Mouse (Mus musculus): ENCODE measurements around the gene Bri3. TPM values are rescaled to one million over a fixed set of nuclear protein-coding genes. Genes with fewer than 3 reads are reported as not detected.

Bri3 gene
- total and polyA plus RNA-seq, 3 experiments, result 21.6 to 40.5 TPM; not detected in 1

- Histone ChIP-seq H3K36me3 (ENCODE audit: control insufficient read depth in 1 of 2, insufficient read depth in 2 of 2, low read length in 2 of 2) (peaks cover 0 to 2% of the 10 kb centered on the region in 2 experiments; a peak in 2 of 4 replicates), H3K27me3 (ENCODE audit: control insufficient read depth in 1 of 2, insufficient read depth in 2 of 2, low read length in 2 of 2) (no peaks in the 10 kb centered on the region), H3K4me3 (ENCODE audit: control insufficient read depth in 1 of 2, insufficient read depth in 1 of 2, low read depth in 2 of 2, low read length in 2 of 2) (no peak overlapping the region), H3K79me2 (ENCODE audit: control insufficient read depth, insufficient read depth, low read length, poor library complexity) (no peaks in the 10 kb centered on the region), H3K9me3 (replicated peaks; ENCODE audit: insufficient read depth, low read length) (no peaks in the 10 kb centered on the region), H3K4me1 (ENCODE audit: control insufficient read depth in 1 of 2, insufficient read depth in 2 of 2, low read length in 2 of 2) (peaks cover 0 to 7% of the 10 kb centered on the region in 2 experiments; a peak in 2 of 4 replicates), H3K9ac (ENCODE audit: control insufficient read depth, low read depth, low read length, poor library complexity, severe bottlenecking) (no peak overlapping the region), H3K27ac (ENCODE audit: control insufficient read depth, low read depth, low read length) (no peak overlapping the region)
- DNase-seq (ENCODE audit: low read depth, low spot score), result no peak
- no peak for TF ChIP-seq MAZ (IDR thresholded peaks at IDR 0.05; ENCODE audit: low read depth, low read length)
- TF ChIP-seq POLR2AphosphoS2 (IDR thresholded peaks at IDR 0.05; ENCODE audit: low read length), result no peak
- no peak for TF ChIP-seq JUND (IDR thresholded peaks at IDR 0.05; ENCODE audit: low read depth, low read length)
- TF ChIP-seq ZC3H11A (IDR thresholded peaks at IDR 0.05; ENCODE audit: low read depth, low read length), result no peak
- TF ChIP-seq TBP (IDR thresholded peaks at IDR 0.05; ENCODE audit: low read depth, low read length), result no peak
- TF ChIP-seq CHD1 (IDR thresholded peaks at IDR 0.05; ENCODE audit: low read depth, low read length), result no peak
- no peak for TF ChIP-seq GABPA (IDR thresholded peaks at IDR 0.05; ENCODE audit: low read depth, low read length)
Observed at GRCm38 (mm10) chr5:144230216-144230615, 14.0 kb upstream of the Bri3 start.

- H3K4me3 ChIP-seq (ENCODE audit: control insufficient read depth in 1 of 2, insufficient read depth in 1 of 2, low read depth in 2 of 2, low read length in 2 of 2), result no peak overlapping the region
- no peak overlapping the region for H3K27ac ChIP-seq (ENCODE audit: control insufficient read depth, low read depth, low read length)
- peaks cover 0 to 2% of the 10 kb centered on the region in 2 experiments; a peak in 2 of 4 replicates for H3K36me3 ChIP-seq (ENCODE audit: control insufficient read depth in 1 of 2, insufficient read depth in 2 of 2, low read length in 2 of 2)
- H3K9ac ChIP-seq (ENCODE audit: control insufficient read depth, low read depth, low read length, poor library complexity, severe bottlenecking), result no peak overlapping the region
- H3K4me1 ChIP-seq (ENCODE audit: control insufficient read depth in 1 of 2, insufficient read depth in 2 of 2, low read length in 2 of 2), result peaks cover 0 to 7% of the 10 kb centered on the region in 2 experiments; a peak in 2 of 4 replicates
- no peaks in the 10 kb centered on the region for H3K9me3 ChIP-seq (replicated peaks; ENCODE audit: insufficient read depth, low read length)
- TF ChIP-seq MXI1 (IDR thresholded peaks at IDR 0.05; ENCODE audit: low read depth, low read length), result no peak
- TF ChIP-seq MAZ (IDR thresholded peaks at IDR 0.05; ENCODE audit: low read depth, low read length), result no peak
- peak; percentile 50; the same call in 1 of the 2 replicates for TF ChIP-seq ZC3H11A (IDR thresholded peaks at IDR 0.05; ENCODE audit: low read depth, low read length)
- TF ChIP-seq ETS1 (IDR thresholded peaks at IDR 0.05; ENCODE audit: low read depth, low read length), result no peak
- no peak for TF ChIP-seq E2F4 (IDR thresholded peaks at IDR 0.05; ENCODE audit: borderline replicate concordance, low read depth, low read length)
- no peak for TF ChIP-seq TAL1 (IDR thresholded peaks at IDR 0.05; ENCODE audit: low read length)
- no peak for TF ChIP-seq ELF1 (IDR thresholded peaks at IDR 0.05; ENCODE audit: low read depth, low read length)
- no peak for TF ChIP-seq GATA1 (IDR thresholded peaks at IDR 0.05; ENCODE audit: low read depth, low read length)
- no peak for TF ChIP-seq ZKSCAN1 (IDR thresholded peaks at IDR 0.05; ENCODE audit: low read depth, low read length)
- TF ChIP-seq POLR2A (IDR thresholded peaks at IDR 0.05; ENCODE audit: control insufficient read depth in 1 of 2, insufficient read depth in 1 of 2, low read depth in 1 of 2, low read length in 2 of 2, poor library complexity in 1 of 2), result no peak
- TF ChIP-seq MYC (IDR thresholded peaks at IDR 0.05; ENCODE audit: low read depth, low read length), result peak; percentile 57; the same call in 1 of the 2 replicates
- TF ChIP-seq SMC3 (IDR thresholded peaks at IDR 0.05; ENCODE audit: low read depth, low read length), result peak; percentile 74
- peak; percentile 13; the same call in 1 of the 2 replicates for TF ChIP-seq ZNF384 (IDR thresholded peaks at IDR 0.05; ENCODE audit: low read depth, low read length)
- TF ChIP-seq NRF1 (IDR thresholded peaks at IDR 0.05; ENCODE audit: insufficient read depth, low read depth, low read length, poor library complexity, severe bottlenecking), result no peak
- TF ChIP-seq HCFC1 (IDR thresholded peaks at IDR 0.05; ENCODE audit: low read depth, low read length), result no peak
- no peak for TF ChIP-seq POLR2AphosphoS2 (IDR thresholded peaks at IDR 0.05; ENCODE audit: low read length)
- TF ChIP-seq CHD1 (IDR thresholded peaks at IDR 0.05; ENCODE audit: low read depth, low read length), result no peak
- TF ChIP-seq RAD21 (IDR thresholded peaks at IDR 0.05; ENCODE audit: low read depth, low read length), result peak; percentile 43
- TF ChIP-seq BHLHE40 (IDR thresholded peaks at IDR 0.05; ENCODE audit: borderline replicate concordance, low read depth, low read length), result no peak
- TF ChIP-seq CTCF (IDR thresholded peaks at IDR 0.05 in 2 of 3, conservative IDR thresholded peaks at IDR 0.05 in 1 of 3; ENCODE audit: control insufficient read depth in 1 of 3, insufficient read depth in 1 of 3, low read depth in 2 of 3, low read length in 3 of 3, poor library complexity in 1 of 3, severe bottlenecking in 1 of 3), result peak; percentile 18 to 76 (median 63); a peak in 5 of 6 replicates
- no peak for TF ChIP-seq USF1 (IDR thresholded peaks at IDR 0.05; ENCODE audit: low read depth, low read length)
- no peak for TF ChIP-seq GABPA (IDR thresholded peaks at IDR 0.05; ENCODE audit: low read depth, low read length)
- TF ChIP-seq SIN3A (IDR thresholded peaks at IDR 0.05; ENCODE audit: low read length), result peak; percentile 48
- no peak for TF ChIP-seq TBP (IDR thresholded peaks at IDR 0.05; ENCODE audit: low read depth, low read length)
- TF ChIP-seq JUND (IDR thresholded peaks at IDR 0.05; ENCODE audit: low read depth, low read length), result no peak
- TF ChIP-seq KAT2A (conservative IDR thresholded peaks at IDR 0.05; ENCODE audit: low read depth, low read length), result no peak
- TF ChIP-seq MAFK (IDR thresholded peaks at IDR 0.05; ENCODE audit: borderline replicate concordance, low read depth, low read length), result no peak
- no peak for TF ChIP-seq POLR2AphosphoS5 (IDR thresholded peaks at IDR 0.05; ENCODE audit: borderline replicate concordance, low read depth, low read length)
- no peak for TF ChIP-seq TCF12 (IDR thresholded peaks at IDR 0.05; ENCODE audit: low read depth, low read length)
- TF ChIP-seq MAX (IDR thresholded peaks at IDR 0.05; ENCODE audit: low read length), result no peak
- DNase-seq (ENCODE audit: low read depth, low spot score), result peak; percentile 74
- H3K27me3 ChIP-seq (ENCODE audit: control insufficient read depth in 1 of 2, insufficient read depth in 2 of 2, low read length in 2 of 2), result no peaks in the 10 kb centered on the region
- H3K79me2 ChIP-seq (ENCODE audit: control insufficient read depth, insufficient read depth, low read length, poor library complexity), result no peaks in the 10 kb centered on the region
Observed at GRCm38 (mm10) chr5:144231410-144231809, 12.8 kb upstream of the Bri3 start.
